Mouse (Mus musculus) cerebellum, adult 18-20 months (tissue): Measurements from ENCODE around the gene Fxr2.

Experiments used
- DNase-seq, 2 experiments: peaks; one replicate each; pipeline ENCODE4 v3.0.0; 2021

Gene Fxr2

GRCm38 (mm10) chr11:69632284-69633089, at the start of gene Fxr2:
TSS of gene Fxr2 (plus strand) at chr11:69632990.
- DNase-seq, result peak; percentile 100

GRCm38 (mm10) chr11:69584008-69584407, 48.8 kb upstream of the Fxr2 start:
- no peak for DNase-seq

- DNase-seq, result no peak
These were observed 47.9 kb upstream of the Fxr2 start for GRCm38 (mm10) chr11:69584937-69585336.

GRCm38 (mm10) chr11:69585718-69586325, 47.0 kb upstream of the Fxr2 start:
- no peak for DNase-seq

- no peak for DNase-seq
These were observed 43.5 kb upstream of the Fxr2 start for GRCm38 (mm10) chr11:69589207-69589834.

GRCm38 (mm10) chr11:69590622-69591021, 42.2 kb upstream of the Fxr2 start:
- DNase-seq, result no peak

GRCm38 (mm10) chr11:69591424-69591823, 41.4 kb upstream of the Fxr2 start:
- no peak for DNase-seq

- peak; percentile 45 to 50 for DNase-seq
These were observed 40.7 kb upstream of the Fxr2 start for GRCm38 (mm10) chr11:69591899-69592637.

GRCm38 (mm10) chr11:69592799-69593198, 40.0 kb upstream of the Fxr2 start:
- no peak for DNase-seq

- no peak for DNase-seq
These were observed 37.9 kb upstream of the Fxr2 start for GRCm38 (mm10) chr11:69594853-69595252.

- no peak for DNase-seq
These were observed 33.4 kb upstream of the Fxr2 start for GRCm38 (mm10) chr11:69599436-69599835.

GRCm38 (mm10) chr11:69600098-69600497, 32.7 kb upstream of the Fxr2 start:
- DNase-seq, result peak; percentile 57 to 59

GRCm38 (mm10) chr11:69601768-69602167, 31.0 kb upstream of the Fxr2 start:
- no peak for DNase-seq

- DNase-seq, result no peak
These were observed 29.3 kb upstream of the Fxr2 start for GRCm38 (mm10) chr11:69603516-69603915.

- DNase-seq, result peak; percentile 23 to 48
These were observed 28.4 kb upstream of the Fxr2 start for GRCm38 (mm10) chr11:69604347-69604746.

GRCm38 (mm10) chr11:69604795-69605664, 27.8 kb upstream of the Fxr2 start:
- DNase-seq, result peak; percentile 79 to 87

GRCm38 (mm10) chr11:69605726-69606490, 26.9 kb upstream of the Fxr2 start, which contains the start of gene Atp1b2:
TSS of gene Atp1b2 (minus strand) at chr11:69605942.
- DNase-seq, result peak; percentile 90 to 92

GRCm38 (mm10) chr11:69606491-69606795, 26.3 kb upstream of the Fxr2 start:
- peak in 1 of 2 experiments; percentile 29 for DNase-seq

- no peak for DNase-seq
These were observed 26.0 kb upstream of the Fxr2 start for GRCm38 (mm10) chr11:69606832-69607231.

- DNase-seq, result no peak
These were observed 24.3 kb upstream of the Fxr2 start for GRCm38 (mm10) chr11:69608525-69608924.

- no peak for DNase-seq
These were observed 23.4 kb upstream of the Fxr2 start for GRCm38 (mm10) chr11:69609416-69609815.
